Mouse (Mus musculus): ENCODE measurements around the gene Chrm1.

The Chrm1 gene

DNA sequence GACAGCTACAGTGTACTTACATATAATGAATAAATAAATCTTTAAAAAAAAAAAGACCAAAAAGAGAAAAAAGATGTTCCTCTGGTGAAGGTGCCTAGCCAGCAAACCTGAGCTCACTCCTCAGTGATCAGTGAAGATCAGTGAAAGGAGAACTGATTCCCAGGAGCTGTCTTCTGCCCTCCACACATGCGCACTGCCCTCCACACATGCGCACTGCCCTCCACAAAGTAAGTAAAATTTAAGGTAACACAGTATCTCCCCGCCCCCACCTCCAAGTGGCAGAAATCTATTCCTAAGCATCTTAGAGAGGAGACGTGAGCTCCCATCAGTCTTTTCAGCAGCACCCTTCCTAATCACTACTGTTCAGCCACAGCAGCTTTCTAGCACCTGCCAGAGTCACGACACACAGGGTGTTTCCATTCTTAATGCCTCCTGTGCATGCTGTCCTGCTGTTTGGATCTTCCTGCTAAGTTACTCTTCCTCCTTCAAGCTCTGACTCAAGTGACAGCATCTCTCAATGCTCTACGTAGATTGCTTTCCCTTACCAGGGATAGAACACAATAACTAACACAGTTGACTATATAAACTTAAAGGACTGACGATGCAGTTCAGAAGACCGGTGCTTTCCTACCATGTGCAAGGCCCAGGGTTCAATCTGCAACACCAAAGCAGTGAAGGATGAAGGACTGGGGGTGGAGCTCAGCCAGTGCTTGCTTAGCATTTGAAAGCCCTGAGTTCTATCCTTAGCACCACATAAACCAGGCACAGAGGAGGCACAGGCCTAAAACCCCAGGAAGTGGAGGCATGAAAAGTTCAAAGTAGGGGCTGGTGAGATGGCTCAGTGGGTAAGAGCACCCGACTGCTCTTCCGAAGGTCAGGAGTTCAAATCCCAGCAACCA is 52.5 kb downstream of the Chrm1 start:
- CTCF ChIA-PET, result interaction anchor here (0.5 kb wide), 1 partner anchor 324 kb away, joined by 3 read pairs; no protein-coding TSS in a partner anchor

- CTCF ChIA-PET, result no interaction called here
These were observed 53.3 kb downstream of the Chrm1 start for GRCm38 (mm10) chr19:8716767-8717475.

GRCm38 (mm10) chr19:8718357-8718756 is 54.8 kb downstream of the Chrm1 start:
- CTCF ChIA-PET, result interaction anchor here (0.6 to 1.0 kb wide), 4 partner anchors 14 to 79 kb away, joined by 3 to 6 read pairs (median 3); no protein-coding TSS in a partner anchor

- CTCF ChIA-PET, result interaction anchor here (0.6 kb wide), 2 partner anchors 14 to 38 kb away, joined by 3 read pairs; no protein-coding TSS in a partner anchor
These were observed 55.4 kb downstream of the Chrm1 start for GRCm38 (mm10) chr19:8719037-8719436.

- CTCF ChIA-PET, result interaction anchor here (0.7 kb wide), 1 partner anchor 20 kb away, joined by 6 read pairs; no protein-coding TSS in a partner anchor
These were observed 57.8 kb downstream of the Chrm1 start for GRCm38 (mm10) chr19:8721378-8721777.

DNA sequence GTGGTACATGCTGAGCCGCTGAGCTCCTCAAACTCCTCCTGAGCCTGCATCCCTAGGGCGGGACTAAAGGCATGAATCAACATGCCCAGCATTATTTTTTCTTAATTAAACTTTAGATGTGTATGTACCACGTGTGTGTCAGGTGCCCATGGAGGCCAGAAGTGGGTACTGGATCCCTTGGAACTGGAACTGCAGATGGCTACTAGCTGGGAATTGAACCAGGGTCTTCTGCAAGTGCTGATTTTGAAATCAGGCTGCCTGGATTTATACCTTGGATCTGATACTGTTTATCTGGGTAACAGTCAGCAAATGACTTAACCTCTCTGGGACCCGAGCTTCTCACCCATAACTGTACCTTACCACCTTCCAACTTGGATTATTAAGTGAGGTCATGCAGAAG is 58.4 kb downstream of the Chrm1 start:
- CTCF ChIA-PET, result interaction anchor here (0.8 to 2.0 kb wide), 2 partner anchors 9 to 11 kb away, joined by 3 to 7 read pairs; no protein-coding TSS in a partner anchor

GRCm38 (mm10) chr19:8722559-8722906 is 58.9 kb downstream of the Chrm1 start:
- CTCF ChIA-PET, result interaction anchor here (0.8 to 2.0 kb wide), 2 partner anchors 9 to 11 kb away, joined by 3 to 7 read pairs; no protein-coding TSS in a partner anchor

DNA sequence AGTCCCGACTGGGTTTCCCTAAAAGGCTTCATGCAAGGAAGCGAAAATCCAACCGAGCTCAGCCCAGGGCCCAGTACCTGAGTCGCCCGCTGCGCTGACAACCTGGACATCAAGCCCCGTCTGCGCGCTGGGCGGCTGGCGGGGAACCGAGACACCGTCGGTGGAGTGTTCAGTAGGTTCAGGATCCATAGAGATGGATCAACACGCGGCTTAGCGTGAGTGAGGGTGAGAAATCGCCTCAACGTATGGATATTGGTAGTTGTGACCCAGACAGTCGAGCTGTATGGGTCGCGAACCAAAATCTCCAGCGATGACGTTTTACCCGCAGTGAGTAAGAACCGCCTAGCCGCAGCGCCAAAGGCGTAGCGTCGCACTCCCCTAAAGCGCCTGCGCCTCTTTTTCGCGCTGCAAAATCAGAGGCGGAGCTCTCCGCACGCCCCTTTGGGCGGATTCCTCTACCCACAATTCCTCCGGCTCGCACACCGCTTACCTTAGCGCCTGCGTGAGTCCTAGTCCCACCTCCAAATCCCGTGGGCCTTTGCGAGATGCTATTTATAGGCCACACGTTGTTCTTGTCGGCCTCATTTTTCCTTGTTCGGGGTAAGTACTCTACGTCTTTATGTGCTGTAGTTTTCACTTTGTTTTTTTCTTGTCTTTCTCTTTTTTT is 59.5 kb downstream of the Chrm1 start, which contains the start of gene Slc3a2:
Gene Slc3a2, minus strand, starts transcription at position 463 of the 667 bp plus-strand sequence.
- CTCF ChIA-PET, result interaction anchor here (2.0 kb wide), 1 partner anchor 10 kb away, joined by 7 read pairs; no protein-coding TSS in a partner anchor

GRCm38 (mm10) chr19:8723574-8724346 is 60.2 kb downstream of the Chrm1 start:
- CTCF ChIA-PET, result interaction anchor here (1.4 to 2.0 kb wide), 2 partner anchors 10 to 11 kb away, joined by 3 to 7 read pairs; no protein-coding TSS in a partner anchor

GRCm38 (mm10) chr19:8724392-8724791 is 60.8 kb downstream of the Chrm1 start:
- CTCF ChIA-PET, result interaction anchor here (1.2 to 1.4 kb wide), 2 partner anchors 11 to 37 kb away, joined by 3 read pairs; no protein-coding TSS in a partner anchor

DNA sequence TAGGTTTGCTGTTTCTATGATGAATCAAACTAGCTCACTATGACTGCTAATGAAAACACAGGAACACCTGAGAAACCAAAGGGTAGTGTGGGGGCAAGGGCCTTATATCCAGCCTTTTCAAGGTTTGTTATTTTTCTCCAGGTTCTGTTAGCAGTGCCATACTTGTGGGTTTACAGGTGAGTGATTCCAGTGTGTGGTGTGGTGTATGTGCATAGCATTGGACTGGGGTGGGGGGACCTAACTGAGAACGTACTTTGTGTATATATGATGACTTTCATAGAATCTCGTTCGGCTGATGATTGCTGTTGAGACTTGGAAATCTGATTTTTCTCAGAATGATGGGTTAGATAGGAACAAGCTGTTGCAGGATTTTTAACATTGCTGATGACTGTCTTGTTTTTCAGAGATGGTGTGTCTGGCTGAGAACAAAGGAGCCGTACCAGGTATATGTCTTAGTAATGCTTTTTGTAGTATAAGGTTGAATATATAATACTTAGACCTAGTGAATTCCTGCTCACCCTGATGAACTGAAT is 61.6 kb downstream of the Chrm1 start:
- CTCF ChIA-PET, result interaction anchor here (0.5 to 1.4 kb wide), 3 partner anchors 12 to 252 kb away, joined by 3 read pairs; no protein-coding TSS in a partner anchor

- CTCF ChIA-PET, result interaction anchor here (0.7 kb wide), 1 partner anchor 244 kb away, joined by 3 read pairs; no protein-coding TSS in a partner anchor
These were observed 63.2 kb downstream of the Chrm1 start for GRCm38 (mm10) chr19:8726609-8727390.

DNA sequence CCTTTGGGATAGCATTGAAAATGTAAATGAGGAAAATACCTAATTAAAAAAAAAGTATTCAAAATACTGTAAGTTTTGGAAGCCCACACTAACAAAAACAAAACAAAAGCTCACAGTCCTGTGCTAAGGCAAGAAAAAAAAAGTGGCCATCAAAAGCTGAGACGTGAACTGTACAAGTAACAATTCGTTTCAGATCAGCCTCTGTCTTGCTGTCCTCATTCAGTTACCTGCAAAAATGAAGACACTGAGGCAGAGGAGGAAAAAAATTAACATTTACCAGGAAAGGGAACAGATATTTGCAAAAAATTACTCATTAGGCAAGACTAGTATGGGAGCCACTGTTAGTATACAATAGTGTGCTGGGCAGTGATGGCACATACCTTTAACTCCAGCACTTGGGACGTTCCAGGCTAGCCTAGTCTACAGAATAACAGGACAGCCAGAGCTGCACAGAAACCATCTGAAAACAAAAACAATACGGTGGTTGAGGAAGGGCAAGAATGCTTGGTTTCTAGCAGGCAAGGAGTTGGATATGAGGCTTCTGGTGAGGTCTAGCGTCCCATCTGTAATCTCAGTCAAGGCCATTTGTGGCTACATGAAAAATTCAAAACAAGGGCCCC is 64.0 kb downstream of the Chrm1 start:
- CTCF ChIA-PET, result interaction anchor here (0.7 to 0.8 kb wide), 2 partner anchors 13 to 243 kb away, joined by 3 to 14 read pairs; no protein-coding TSS in a partner anchor

DNA sequence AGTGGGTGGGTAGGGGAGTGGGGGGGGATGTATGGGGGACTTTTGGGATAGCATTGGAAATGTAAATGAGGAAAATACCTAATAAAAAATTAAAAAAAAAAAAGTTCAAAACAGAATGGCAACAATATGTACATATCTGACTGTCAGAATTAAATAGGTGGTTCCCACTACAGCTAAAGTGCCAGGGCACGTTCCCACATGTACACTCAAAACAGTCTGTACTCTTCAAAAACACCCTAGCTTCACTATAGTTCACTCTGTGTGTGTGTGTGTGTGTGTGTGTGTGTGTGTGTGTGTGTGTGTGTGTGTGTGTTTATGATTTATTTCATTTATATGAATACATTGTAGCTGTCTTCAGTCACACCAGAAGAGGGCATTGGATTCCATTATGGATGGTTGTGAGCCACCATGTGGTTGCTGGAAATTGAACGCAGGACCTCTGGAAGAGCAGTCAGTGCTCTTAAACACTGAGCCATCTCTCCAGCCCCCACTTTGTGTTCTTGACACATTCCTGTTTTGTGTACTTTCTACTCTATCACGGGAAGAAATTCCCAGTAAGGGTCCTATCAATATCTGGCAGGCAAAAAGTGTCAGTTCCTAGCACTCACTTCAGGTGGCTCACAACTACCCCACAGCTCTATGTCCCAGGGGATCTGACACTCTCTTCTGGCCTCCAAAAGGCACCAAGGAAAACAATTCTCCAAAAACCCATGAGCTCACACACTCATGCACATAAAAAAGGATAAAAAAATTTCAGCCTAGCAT is 64.9 kb downstream of the Chrm1 start:
- CTCF ChIA-PET, result interaction anchor here (0.6 to 0.8 kb wide), 3 partner anchors 14 to 238 kb away, joined by 5 to 14 read pairs (median 5); no protein-coding TSS in a partner anchor
